Mouse (Mus musculus): ENCODE measurements at regions not wholly inside any gene's neighbourhood (a gene's known extent, or its start where the extent isn't known, plus 50 kb on each side); places are given as distances from the start of the nearest gene placed in this dataset.
A peak's percentile ranks its signal among the peaks of the same experiment; 100 is the strongest.

DNA sequence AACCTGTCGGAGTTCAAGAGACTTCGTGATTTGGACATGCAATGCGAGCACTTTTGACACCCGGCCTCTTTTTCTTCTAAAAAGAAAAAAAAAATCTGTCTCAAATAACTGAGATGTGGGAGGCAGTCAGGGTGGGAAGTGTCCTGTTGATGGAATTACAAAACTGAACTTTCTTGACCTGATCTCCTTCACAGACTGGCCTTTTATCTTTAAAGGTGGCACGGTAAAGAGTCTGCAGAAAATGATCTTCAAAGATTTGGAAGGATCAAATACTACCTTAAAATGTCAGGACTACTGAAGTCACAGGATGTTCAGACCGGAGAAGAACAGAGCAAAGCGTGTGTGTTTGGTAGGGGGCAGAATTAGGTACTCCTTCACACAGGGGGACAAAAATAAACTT lies 248.0 kb upstream of the Usp25 start:
- Histone ChIP-seq H3K9me3 (replicated peaks; ENCODE audit: control insufficient read depth, low read length) (no peaks in the 10 kb centered on the region), H3K27ac (ENCODE audit: low read depth, low read length) (no peak overlapping the region), H3K36me3 (ENCODE audit: control insufficient read depth, insufficient read depth, low read length) (no peaks in the 10 kb centered on the region), H3K4me1 (ENCODE audit: control insufficient read depth, insufficient read depth, low read length) (no peaks in the 10 kb centered on the region), H3K4me2 (ENCODE audit: low read length) (no peak overlapping the region), H3K27me3 (replicated peaks; ENCODE audit: control insufficient read depth, insufficient read depth, low read length) (no peaks in the 10 kb centered on the region), H3K4me3 (ENCODE audit: low read depth, low read length) (no peak overlapping the region), H3K9ac (ENCODE audit: low read length) (no peak overlapping the region)
- DNase-seq (ENCODE audit: low spot score) (no peak), ATAC-seq (no peak)
- 58% methylated on average over 7 of the region's 7 CpGs for WGBS

DNA sequence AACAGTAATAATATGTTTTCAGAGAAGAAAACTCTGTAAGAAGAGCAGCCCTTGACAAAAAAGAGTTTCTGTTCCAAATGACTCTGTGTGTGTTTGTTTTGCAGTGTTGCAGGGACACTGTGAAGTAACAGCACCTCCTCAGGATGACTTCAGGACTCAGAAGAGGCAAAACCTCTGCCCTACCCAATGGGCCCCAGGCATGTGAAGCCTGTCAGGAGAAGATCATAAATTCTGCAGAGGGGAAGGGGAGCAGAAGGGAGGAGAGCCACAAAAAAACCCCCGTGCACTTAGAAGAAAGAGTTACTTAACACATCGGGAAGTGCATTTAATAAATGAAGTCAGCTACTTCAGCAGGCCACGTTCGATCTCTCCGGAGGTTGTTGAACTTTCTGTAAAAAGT lies 248.5 kb upstream of the Usp25 start:
- no peak overlapping the region for H3K4me2 ChIP-seq (ENCODE audit: low read length)
- WGBS, result 85% methylated on average over 5 of the region's 5 CpGs
- no peaks in the 10 kb centered on the region for H3K9me3 ChIP-seq (replicated peaks; ENCODE audit: control insufficient read depth, low read length)
- DNase-seq (ENCODE audit: low spot score), result no peak
- no peak for ATAC-seq
- H3K36me3 ChIP-seq (ENCODE audit: control insufficient read depth, insufficient read depth, low read length), result no peaks in the 10 kb centered on the region
- H3K4me3 ChIP-seq (ENCODE audit: low read depth, low read length), result no peak overlapping the region
- H3K4me1 ChIP-seq (ENCODE audit: control insufficient read depth, insufficient read depth, low read length), result no peaks in the 10 kb centered on the region
- no peak overlapping the region for H3K9ac ChIP-seq (ENCODE audit: low read length)
- no peaks in the 10 kb centered on the region for H3K27me3 ChIP-seq (replicated peaks; ENCODE audit: control insufficient read depth, insufficient read depth, low read length)
- H3K27ac ChIP-seq (ENCODE audit: low read depth, low read length), result no peak overlapping the region

DNA sequence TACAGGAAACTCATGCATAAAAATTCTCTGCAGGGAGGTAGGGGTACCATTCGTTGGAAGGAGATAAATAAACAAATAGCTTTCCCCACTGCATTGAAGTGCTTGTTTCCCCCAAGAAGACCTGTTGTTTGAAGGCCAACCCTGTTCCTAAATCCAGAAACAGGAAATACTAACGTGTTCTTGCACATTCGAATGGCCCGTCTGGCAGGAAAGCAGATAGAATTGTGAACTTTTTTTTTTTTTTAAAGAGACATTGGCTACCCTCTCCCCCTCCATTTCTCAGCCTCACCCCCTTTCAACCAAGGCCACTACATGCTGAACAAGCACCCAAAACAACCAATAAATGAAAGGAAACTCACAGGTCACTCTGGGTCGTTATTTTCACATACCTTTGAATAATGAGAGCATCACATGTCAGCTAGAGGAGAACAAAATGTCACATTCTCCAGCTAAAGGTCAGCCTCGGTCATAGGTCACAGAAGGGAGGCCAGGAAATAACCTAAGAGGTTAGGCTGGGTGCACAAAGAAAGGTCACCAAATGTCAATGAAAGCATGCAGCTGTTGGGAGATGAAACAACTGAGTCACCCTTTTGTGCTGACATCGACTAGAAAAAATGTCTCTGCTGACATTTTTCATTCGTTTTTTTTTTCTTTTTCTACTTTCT lies 250.8 kb upstream of the Usp25 start:
- no peaks in the 10 kb centered on the region for H3K36me3 ChIP-seq (ENCODE audit: control insufficient read depth, insufficient read depth, low read length)

DNA sequence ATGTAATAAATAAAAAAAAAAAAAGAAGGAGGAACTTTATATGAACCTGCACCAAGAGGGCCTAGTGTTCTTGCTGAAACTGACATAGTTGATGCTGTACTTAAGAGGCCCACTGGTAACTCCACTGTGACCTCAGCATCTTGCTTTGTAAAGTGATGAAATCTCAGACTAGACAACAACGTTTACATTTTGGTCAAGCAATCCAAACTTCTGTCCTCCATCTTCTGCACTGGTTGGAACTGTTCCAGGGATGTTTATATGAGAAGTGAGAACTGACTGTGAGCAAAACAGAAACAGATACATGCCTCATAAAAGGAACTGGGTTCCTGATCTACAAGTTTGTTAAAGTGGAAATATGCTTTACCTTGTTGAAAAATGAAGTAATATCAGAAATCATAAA lies 251.7 kb upstream of the Usp25 start:
- H3K27me3 ChIP-seq (replicated peaks; ENCODE audit: control insufficient read depth, insufficient read depth, low read length), result no peaks in the 10 kb centered on the region
- no peak overlapping the region for H3K27ac ChIP-seq (ENCODE audit: low read depth, low read length)
- DNase-seq (ENCODE audit: low spot score) (no peak), ATAC-seq (no peak)
- no peaks in the 10 kb centered on the region for H3K4me1 ChIP-seq (ENCODE audit: control insufficient read depth, insufficient read depth, low read length)
- no peak overlapping the region for H3K9ac ChIP-seq (ENCODE audit: low read length)
- H3K9me3 ChIP-seq (replicated peaks; ENCODE audit: control insufficient read depth, low read length), result no peaks in the 10 kb centered on the region
- H3K4me3 ChIP-seq (ENCODE audit: low read depth, low read length), result no peak overlapping the region
- no peaks in the 10 kb centered on the region for H3K36me3 ChIP-seq (ENCODE audit: control insufficient read depth, insufficient read depth, low read length)
- 71% methylated on average over 1 of the region's 1 CpGs for WGBS
- H3K4me2 ChIP-seq (ENCODE audit: low read length), result no peak overlapping the region

More for the DNA sequence above, 250.8 kb upstream of the Usp25 start:
- H3K4me3 ChIP-seq (ENCODE audit: low read depth, low read length), result no peak overlapping the region
- no peaks in the 10 kb centered on the region for H3K9me3 ChIP-seq (replicated peaks; ENCODE audit: control insufficient read depth, low read length)
- H3K9ac ChIP-seq (ENCODE audit: low read length), result no peak overlapping the region
- H3K27me3 ChIP-seq (replicated peaks; ENCODE audit: control insufficient read depth, insufficient read depth, low read length), result no peaks in the 10 kb centered on the region
- no peak overlapping the region for H3K4me2 ChIP-seq (ENCODE audit: low read length)
- 18% methylated on average over 8 of the region's 8 CpGs for WGBS
- ATAC-seq (no peak), DNase-seq (ENCODE audit: low spot score) (no peak)
- H3K27ac ChIP-seq (ENCODE audit: low read depth, low read length), result no peak overlapping the region
- no peaks in the 10 kb centered on the region for H3K4me1 ChIP-seq (ENCODE audit: control insufficient read depth, insufficient read depth, low read length)

DNA sequence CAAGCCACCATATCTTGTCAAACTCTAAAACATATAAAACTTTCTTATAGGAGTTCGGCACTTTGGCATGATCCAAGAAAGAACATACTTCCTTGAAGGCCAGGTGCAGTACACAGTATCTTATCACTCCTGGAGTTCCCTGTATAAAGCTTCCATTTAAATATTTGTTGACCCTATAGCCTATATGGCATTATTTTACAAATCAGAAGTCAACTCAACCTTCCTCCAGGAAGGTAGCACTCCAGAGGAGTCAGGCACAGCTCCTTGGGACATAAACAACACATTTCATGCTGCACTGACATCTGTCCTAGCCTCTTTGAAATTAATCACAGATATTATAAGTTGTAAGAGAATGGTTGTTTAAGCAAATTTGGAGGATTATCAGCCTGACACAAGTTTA lies 252.5 kb upstream of the Usp25 start:
- Histone ChIP-seq H3K27ac (ENCODE audit: low read depth, low read length) (no peak overlapping the region), H3K4me1 (ENCODE audit: control insufficient read depth, insufficient read depth, low read length) (no peaks in the 10 kb centered on the region)
- no peak for ATAC-seq

DNA sequence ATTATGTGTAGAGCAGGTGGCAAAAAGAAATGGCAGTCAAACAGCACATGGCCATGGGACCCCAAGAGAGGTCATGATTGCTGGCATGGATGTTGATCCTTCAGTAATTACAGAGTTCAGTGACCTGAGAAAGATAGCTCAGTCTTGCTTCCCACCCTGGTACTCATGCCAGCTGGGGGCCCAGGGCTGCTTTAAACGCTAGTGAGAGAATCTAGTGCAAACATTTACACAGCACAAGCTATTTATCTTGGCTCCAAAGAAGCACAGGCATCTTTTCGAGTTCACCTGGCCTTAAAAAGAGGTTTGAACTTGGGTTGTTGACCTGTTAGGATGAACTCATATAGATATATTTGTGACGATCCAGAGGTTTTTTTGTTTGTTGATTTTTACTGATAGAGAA lies 258.6 kb upstream of the Usp25 start:
- ATAC-seq (no peak), DNase-seq (ENCODE audit: low spot score) (no peak)
- H3K9ac ChIP-seq (ENCODE audit: low read length), result no peak overlapping the region
- H3K27ac ChIP-seq (ENCODE audit: low read depth, low read length), result no peak overlapping the region
- H3K4me2 ChIP-seq (ENCODE audit: low read length), result no peak overlapping the region
- H3K4me1 ChIP-seq (ENCODE audit: control insufficient read depth, insufficient read depth, low read length), result no peaks in the 10 kb centered on the region
- H3K27me3 ChIP-seq (replicated peaks; ENCODE audit: control insufficient read depth, insufficient read depth, low read length), result no peaks in the 10 kb centered on the region
- H3K9me3 ChIP-seq (replicated peaks; ENCODE audit: control insufficient read depth, low read length), result no peaks in the 10 kb centered on the region
- 80% methylated on average over 3 of the region's 3 CpGs for WGBS
- no peaks in the 10 kb centered on the region for H3K36me3 ChIP-seq (ENCODE audit: control insufficient read depth, insufficient read depth, low read length)
- H3K4me3 ChIP-seq (ENCODE audit: low read depth, low read length), result no peak overlapping the region

More for the DNA sequence above, 252.5 kb upstream of the Usp25 start:
- H3K27me3 ChIP-seq (replicated peaks; ENCODE audit: control insufficient read depth, insufficient read depth, low read length), result no peaks in the 10 kb centered on the region
- WGBS, result 91% methylated on average over 1 of the region's 1 CpGs
- H3K4me3 ChIP-seq (ENCODE audit: low read depth, low read length), result no peak overlapping the region
- no peak for DNase-seq (ENCODE audit: low spot score)
- H3K9me3 ChIP-seq (replicated peaks; ENCODE audit: control insufficient read depth, low read length), result no peaks in the 10 kb centered on the region
- H3K36me3 ChIP-seq (ENCODE audit: control insufficient read depth, insufficient read depth, low read length), result no peaks in the 10 kb centered on the region
- H3K4me2 ChIP-seq (ENCODE audit: low read length), result no peak overlapping the region
- H3K9ac ChIP-seq (ENCODE audit: low read length), result no peak overlapping the region

DNA sequence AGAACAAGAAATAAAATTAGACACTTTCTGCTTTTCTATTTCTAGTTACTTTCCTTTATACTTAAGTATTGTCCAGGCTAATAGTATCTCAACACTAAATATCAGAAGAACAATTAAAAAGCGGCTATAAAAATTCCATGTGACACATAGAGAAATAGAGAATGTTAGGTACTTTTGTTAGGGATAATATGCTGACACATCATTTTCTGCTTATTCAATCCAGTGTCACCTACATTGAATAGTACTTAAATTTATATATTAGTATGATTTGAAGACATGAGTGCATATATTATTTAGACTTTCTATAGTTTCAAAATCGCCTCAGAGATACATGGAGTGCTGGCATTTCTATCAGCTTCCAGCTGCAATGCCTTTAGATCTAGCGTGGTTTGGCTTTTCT lies 267.1 kb upstream of the Usp25 start:
- Histone ChIP-seq H3K27me3 (replicated peaks; ENCODE audit: control insufficient read depth, insufficient read depth, low read length) (no peaks in the 10 kb centered on the region), H3K9ac (ENCODE audit: low read length) (no peak overlapping the region), H3K4me2 (ENCODE audit: low read length) (no peak overlapping the region), H3K4me3 (ENCODE audit: low read depth, low read length) (no peak overlapping the region), H3K27ac (ENCODE audit: low read depth, low read length) (no peak overlapping the region), H3K4me1 (ENCODE audit: control insufficient read depth, insufficient read depth, low read length) (no peaks in the 10 kb centered on the region), H3K9me3 (replicated peaks; ENCODE audit: control insufficient read depth, low read length) (no peaks in the 10 kb centered on the region), H3K36me3 (ENCODE audit: control insufficient read depth, insufficient read depth, low read length) (no peaks in the 10 kb centered on the region)
- WGBS, result 97% methylated on average over 3 of the region's 3 CpGs
- DNase-seq (ENCODE audit: low spot score) (no peak), ATAC-seq (no peak)

DNA sequence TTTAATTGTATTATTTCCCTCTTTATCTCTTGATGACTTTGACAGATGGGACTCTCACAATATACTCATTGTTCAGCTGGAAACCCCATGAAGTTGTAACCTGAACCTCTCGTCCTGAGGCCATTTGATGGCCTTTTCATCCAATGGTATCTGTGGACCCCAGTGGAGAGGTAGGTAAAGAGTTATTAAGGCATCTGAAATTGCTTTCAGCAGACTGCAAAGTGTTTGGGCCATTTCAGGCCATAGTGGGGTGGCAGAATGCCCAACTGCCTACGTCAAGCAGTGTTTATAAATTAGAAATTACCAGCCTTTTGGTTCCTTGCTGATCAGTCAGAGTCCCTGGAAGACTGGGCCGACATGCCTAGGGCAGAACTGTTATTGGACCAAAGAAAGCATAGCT lies 272.4 kb upstream of the Usp25 start:
- no peaks in the 10 kb centered on the region for H3K36me3 ChIP-seq (ENCODE audit: control insufficient read depth, insufficient read depth, low read length)
- no peak overlapping the region for H3K27ac ChIP-seq (ENCODE audit: low read depth, low read length)
- no peak overlapping the region for H3K9ac ChIP-seq (ENCODE audit: low read length)
- H3K27me3 ChIP-seq (replicated peaks; ENCODE audit: control insufficient read depth, insufficient read depth, low read length), result no peaks in the 10 kb centered on the region
- ATAC-seq, result peak; percentile 48; the same call in 1 of the 2 replicates
- peak; percentile 42 for DNase-seq (ENCODE audit: low spot score)
- no peaks in the 10 kb centered on the region for H3K4me1 ChIP-seq (ENCODE audit: control insufficient read depth, insufficient read depth, low read length)
- H3K4me3 ChIP-seq (ENCODE audit: low read depth, low read length), result no peak overlapping the region
- no peaks in the 10 kb centered on the region for H3K9me3 ChIP-seq (replicated peaks; ENCODE audit: control insufficient read depth, low read length)
- 11% methylated on average over 3 of the region's 3 CpGs for WGBS
- H3K4me2 ChIP-seq (ENCODE audit: low read length), result no peak overlapping the region

DNA sequence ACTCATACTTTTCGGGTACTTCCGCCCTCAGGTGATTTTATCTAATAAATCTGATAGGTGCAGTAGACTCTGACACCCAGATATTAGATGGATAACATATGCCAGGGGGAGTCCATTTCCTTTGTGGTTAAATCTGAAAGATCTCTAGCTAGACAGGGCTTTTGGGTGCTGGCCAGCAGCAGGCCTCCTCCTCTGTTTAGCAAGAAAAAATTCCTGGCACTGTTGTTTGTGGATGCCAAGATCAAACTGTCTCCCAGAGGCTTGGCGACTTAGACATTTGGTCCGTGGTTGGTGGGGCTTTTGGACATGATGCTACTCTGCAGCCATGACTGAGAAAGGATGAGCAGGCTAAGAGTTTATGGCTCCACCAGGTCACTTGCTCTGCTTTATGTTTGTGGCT lies 287.5 kb upstream of the Usp25 start:
- 83% methylated on average over 4 of the region's 4 CpGs for WGBS
- no peak overlapping the region for H3K9ac ChIP-seq (ENCODE audit: low read length)
- no peaks in the 10 kb centered on the region for H3K9me3 ChIP-seq (replicated peaks; ENCODE audit: control insufficient read depth, low read length)
- no peaks in the 10 kb centered on the region for H3K36me3 ChIP-seq (ENCODE audit: control insufficient read depth, insufficient read depth, low read length)
- ATAC-seq (no peak), DNase-seq (ENCODE audit: low spot score) (peak; percentile 19)
- no peaks in the 10 kb centered on the region for H3K4me1 ChIP-seq (ENCODE audit: control insufficient read depth, insufficient read depth, low read length)
- no peak overlapping the region for H3K27ac ChIP-seq (ENCODE audit: low read depth, low read length)
- no peaks in the 10 kb centered on the region for H3K27me3 ChIP-seq (replicated peaks; ENCODE audit: control insufficient read depth, insufficient read depth, low read length)
- no peak overlapping the region for H3K4me3 ChIP-seq (ENCODE audit: low read depth, low read length)
- H3K4me2 ChIP-seq (ENCODE audit: low read length), result no peak overlapping the region

Measured in forebrain, embryonic 14.5 days (tissue).